Mouse (Mus musculus) B cell, adult 2 months (primary cell): ENCODE data around the gene Stat5b.

ENCODE experiments used
- DNase-seq, 2 experiments: peaks; one replicate each; pipeline ENCODE4 v3.0.0; 2022

Stat5b gene

DNA sequence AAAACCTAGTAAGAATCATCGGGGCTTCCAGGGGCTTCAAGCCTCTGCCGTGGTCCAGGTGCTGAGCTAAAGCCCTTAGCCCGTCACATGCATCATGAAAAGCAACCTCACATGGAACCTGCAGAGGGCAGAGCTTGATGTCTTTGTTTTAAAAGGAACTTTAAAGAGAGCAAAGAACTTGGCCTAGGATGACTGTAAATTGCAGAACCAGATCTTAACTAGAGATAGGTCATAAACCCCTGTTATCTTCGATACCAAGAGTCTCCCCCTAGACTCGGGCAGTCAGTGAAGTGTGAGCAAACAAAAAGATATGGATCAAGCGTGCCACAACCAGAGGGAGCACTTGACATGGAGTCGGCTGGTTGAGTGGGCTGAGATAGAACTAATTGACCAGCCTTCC, 15.1 kb upstream of the Stat5b start:
- no peak for DNase-seq

DNA sequence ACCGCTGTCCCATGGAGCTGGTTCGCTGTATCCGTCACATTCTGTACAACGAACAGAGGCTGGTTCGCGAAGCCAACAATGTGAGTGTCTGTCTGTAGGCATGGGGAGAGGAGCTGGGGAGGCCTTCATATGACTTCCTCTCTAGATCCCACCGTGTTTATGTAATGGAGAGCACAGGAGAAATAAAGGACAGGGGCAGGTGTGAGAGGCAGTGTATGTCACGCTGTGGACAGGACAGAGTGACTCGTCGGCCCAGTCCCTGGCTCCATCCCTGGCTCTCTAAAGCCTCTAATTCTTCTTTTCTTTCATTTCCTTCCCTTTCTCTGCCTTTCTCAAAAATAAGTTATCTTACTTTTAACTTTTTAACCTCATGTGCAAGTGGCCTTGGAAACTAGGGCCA, 12.6 kb upstream of the Stat5b start:
- no peak for DNase-seq

DNA sequence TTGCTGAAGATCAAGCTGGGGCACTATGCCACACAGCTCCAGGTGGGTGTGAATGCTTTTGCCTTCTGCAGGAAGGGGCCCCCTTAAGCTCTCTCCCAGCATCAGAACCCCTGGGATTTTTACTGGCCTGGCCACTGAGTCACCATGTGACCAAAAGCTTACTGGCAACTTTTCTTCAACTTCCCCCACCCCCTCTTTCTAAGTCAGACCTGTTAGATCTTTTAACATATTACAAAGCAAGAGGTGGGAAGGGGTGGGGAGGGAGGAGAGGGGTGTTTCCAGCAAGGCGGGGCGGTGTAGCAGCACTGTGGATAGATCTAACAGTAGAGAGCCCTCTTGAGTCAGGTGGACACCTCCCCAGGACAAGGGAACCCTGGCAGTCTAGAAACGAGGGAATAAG, 11.3 kb upstream of the Stat5b start:
- no peak for DNase-seq

DNA sequence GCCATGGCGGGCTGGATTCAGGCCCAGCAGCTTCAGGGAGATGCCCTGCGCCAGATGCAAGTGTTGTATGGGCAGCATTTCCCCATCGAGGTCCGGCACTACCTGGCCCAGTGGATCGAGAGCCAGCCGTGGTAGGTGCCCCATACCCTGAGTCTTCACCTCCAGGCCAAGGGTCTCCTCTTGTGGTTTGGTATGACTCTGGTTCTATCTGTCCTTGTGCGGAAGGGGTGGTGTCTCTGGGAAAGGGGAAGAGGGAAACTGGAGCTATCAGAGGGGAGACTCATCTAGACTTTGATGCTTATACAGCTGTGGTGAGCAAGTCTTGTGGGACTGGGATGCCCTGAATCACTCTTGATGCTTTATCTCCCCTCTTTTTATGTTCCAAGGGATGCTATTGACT, 10.8 kb upstream of the Stat5b start:
- DNase-seq, result no peak

DNA sequence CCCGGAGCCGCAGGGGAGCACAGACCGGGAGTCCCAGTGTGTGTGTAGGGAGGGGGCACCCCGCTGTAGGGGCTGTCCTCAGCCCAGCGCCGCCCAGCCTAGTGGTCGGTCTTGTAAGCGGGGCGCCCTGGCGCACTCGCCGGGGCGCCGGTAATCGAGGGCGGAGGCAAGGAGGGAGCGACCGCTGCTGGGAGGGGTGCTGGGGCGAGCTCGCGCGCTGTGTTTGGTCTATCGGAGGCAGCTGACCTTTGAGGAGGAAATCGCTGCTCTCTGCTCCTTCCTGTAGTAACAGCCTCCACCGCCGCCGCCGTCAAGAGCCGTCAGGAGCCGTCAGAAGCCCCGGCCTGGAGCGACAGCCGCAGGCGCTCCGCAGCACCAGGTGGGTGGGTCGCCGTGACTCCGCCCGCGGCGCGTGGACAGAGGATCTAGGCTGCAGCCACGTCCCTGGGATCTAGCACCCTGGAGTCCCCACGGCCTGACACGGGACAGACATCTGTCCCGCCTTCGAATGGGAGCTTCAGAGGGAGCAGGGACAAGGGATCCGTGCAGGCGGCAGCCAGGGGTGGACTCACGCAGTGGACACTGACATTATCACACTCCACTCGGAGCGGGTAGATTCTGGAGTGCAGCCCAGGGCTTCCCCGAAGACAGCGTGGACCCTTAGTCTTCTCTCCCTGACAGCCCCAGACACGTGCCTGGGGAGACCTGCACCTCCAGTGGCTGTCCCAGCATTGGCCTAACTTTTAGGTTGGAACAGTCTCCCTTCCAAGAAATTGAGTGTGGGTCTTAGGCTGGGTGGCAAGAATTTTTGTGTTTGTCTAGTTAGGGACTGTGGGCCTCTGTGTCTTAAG, 9.9 kb upstream of the Stat5b start:
- peak; percentile 89 to 90 for DNase-seq

DNA sequence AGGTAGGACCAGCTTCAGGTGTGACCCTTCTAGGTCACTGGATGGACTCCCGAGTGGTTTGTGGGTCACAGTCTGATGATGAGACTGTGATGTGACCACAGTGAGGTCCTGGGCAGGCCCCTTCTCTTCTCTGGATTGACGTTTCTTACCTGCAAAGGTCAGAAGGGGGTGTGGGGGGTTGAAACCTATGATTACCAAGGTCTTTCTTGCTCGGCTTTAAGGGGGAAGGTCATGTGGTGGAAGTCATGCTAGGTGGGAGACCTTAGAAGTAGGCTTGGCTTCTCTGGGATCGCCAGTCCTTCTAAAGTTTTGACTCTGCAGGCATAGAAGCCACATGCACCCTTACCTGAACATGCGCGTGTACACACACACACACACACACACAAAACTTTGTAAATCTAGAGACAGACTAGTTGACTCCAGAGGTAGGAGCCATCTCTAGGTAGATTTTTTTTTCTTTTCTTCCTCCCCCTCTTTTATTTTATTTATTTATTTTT, 9.1 kb upstream of the Stat5b start:
- peak; percentile 16 to 21 for DNase-seq

DNA sequence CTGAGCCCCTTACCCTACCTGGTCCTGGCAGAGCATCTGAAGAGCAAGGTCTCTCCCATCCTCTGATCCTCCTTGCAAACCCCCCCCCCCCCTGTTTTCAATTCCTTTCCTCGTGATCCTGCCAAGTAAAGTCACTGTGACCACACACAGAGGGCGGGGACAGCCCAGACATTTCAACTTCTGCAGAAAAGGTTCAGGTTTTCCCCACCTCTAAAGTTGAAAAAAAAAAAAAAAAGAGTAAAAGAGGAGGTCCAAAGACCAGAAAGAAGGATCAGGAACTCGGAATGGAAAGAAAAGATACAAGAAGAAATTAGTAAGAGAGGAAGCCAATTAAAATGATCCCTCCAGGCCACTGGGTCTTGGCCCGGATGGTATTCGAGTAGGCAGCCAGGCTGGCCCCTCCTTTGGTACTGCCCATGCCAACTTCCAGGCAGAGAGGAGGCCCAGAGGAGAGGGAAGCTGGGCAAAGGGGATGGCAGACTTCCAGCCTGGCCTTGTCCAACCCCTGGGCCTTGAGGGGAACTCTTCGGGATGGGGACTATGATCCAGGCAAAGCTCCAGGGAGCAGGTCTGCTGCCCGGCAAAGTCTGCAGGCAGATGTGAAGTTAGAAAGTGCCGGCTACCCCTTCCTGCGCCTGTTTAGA, 8.5 kb upstream of the Stat5b start, which contains the start of gene Stat5a:
Gene Stat5a, plus strand, starts transcription at position 417 of the 644 bp plus-strand sequence.
- no peak for DNase-seq

DNA sequence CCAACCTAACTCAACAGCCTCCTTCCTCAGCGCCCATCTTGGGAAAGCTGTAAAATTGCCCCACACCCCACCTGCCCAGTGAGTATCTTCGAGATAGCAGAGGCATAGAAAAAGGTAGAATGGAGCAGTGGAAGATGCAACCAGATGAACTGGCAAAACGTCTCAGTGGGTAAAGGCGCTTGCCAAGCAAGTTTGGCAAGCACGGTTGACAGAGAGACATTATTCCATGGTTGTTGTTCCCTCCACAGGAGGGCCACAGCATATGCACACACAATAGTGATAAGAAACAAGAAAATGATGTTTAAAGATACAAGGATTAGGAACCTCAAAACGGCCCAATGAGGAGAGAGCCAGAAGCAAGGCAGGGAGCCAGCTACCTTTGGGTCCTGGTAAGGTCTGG, 7.4 kb upstream of the Stat5b start:
- DNase-seq, result no peak

DNA sequence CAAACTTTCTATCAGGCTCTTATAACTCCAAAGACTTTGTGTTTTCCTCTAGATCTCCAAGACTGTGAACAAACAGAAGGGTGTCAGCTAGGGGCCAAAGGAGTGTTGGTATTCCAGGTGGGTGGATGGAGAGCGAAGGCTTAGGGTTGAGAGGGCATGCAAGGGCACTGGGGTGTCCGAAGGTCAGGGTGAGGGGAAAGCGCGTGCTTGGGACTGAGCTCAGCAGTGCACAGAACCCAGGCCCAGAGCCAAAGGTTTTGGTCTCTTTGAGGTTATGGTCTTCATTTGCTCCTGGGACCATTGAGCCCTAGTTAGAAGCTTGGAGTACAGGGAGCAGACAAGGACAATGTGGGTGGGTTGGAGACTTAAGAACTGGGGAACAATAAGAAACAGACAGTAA, 4.7 kb upstream of the Stat5b start:
- no peak for DNase-seq

DNA sequence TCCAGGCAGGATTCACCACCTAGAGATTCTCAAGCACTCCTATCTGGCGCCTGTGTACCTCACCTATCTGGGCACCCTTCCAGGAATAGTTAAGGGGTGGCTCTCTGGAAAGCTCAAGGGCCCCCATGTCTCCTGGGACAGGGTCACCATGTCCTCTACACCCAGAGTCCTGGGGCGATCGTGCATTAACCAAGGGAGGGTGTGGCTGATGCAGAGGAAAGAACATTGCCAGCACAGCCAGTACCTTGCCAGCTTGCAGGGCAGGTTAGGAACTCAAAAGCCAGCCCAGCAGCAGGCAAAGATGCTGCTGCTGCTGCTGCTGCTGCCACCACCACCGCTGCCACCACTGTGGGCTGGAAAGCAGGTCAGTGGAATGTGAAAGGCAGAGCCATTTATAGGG, 3.7 kb upstream of the Stat5b start:
- no peak for DNase-seq

DNA sequence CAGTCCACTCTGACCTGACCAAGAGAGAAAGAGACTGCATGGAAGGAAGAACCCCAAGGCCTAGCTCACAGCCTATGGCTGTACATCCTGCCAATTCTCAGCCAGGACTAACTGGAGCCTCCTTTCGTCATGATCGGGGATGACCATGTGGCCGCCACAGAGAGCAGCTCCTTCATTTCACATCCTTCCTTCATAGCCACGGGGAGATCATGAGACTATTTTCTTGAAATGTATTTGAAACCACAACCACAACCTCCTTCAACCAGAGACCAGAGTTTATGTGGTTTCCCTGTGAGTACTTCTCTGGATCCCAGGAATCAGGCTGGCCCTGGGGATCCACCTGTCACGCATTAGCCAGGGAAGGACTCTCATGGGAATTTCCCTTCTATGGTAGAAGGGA, 2.5 kb upstream of the Stat5b start:
- no peak for DNase-seq

DNA sequence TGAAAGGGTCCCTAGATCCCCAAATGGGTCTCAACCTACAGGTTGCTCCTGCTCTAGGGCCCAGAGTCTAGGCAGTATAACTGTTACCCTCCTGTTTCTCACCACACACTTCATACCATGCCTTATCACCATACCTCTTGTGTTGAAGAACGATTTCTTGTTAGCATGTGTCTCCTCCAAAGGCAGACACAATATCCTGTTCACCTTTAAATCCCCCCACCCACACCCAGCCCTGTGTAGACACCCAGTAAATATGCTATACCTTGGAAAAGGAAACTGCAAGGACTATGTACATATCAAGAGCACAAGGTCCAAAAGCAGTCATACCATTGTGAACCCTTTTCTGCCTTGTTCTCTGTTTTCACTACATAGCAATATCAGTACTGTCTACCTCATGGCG, 1.6 kb upstream of the Stat5b start:
- no peak for DNase-seq

DNA sequence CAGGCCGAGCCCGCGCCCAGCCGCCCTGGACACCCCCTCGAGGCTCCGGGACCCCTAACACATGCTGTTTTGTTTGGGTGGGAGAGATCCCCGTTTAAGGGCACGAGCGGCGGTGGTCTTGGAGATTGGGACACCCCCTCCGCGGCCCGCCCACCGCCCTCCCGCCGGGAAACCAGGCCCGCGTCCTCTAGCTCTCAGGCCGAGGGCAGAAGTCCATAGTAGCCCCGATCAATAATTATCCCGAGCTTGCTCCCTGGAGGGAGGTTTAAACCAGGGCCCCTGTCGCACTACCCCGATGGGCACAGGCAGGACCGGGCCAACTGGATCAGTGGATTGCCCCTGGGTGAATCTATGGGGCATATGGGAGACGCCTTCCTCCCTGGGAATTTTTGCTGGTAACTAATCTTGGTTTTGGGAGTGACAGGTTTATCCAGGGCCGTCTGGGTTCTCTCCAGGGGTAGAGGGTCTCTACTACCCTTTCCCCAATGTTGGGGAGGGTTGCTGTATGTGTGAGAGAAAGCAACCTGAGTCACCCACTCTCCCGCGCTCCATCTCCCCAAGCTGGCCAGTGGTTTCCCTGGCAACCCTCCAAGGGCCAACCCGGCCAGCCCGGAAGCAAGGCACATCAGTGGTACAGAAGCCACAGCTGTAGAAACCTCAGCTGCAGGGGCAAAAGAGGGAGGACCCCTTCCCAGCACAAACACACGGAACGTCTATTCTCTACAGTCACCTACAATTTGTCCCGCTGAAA, 429 bp upstream of the Stat5b start:
- peak; percentile 31 to 42 for DNase-seq

DNA sequence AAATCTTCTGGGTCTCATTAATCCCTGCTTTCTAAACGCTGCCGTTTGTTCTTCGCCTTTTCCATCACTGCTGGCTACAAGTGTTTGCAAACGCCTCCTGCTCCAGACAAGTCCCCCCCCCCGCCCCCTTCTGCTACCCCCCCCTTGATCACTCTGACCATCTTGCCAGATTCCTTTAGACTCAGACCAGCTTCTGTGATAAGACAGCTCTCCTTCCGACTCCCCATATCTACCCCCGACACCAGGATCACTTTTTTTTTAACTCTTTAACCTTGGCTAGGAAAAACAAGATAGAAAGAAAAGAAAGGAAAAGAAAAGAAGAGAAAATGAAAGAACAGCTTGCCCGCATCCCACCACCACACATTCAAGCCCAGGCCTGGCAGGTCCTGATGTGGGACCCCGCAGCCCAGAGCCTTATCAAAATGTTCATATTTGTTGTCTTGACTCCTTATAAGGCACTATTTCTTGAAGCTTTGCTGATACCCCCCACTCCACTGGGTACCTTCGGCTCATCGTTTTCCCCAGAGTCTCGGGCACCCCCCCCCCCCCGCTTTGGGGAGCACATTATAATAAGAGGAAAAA, 977 bp downstream of the Stat5b start:
- no peak for DNase-seq

DNA sequence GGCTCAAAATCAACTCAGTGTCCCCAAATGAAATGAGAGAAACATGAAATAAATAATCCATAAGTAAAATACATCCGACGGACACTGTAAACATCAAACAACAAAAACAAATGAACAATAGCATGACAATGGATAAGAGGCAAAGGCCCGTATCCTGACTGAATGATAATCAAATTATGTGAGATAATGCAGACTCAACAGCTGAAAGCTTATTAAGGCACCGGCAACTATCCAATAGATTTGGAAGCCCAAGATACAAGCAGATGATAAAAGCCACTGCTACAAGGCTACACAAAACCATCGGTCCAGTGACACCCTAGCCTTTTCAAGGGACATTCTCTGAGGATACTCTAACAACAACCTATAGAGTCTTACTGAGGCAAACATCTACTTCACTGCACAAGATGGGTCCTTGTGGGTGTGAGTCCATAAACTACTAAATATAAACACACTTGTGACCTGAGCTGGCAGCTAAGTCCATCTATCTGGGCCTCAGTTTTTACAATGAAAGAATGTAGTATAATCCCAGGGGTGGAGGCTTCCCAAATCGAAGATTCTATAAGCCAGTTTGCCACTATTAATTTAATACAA, 1.6 kb downstream of the Stat5b start:
- DNase-seq, result no peak

DNA sequence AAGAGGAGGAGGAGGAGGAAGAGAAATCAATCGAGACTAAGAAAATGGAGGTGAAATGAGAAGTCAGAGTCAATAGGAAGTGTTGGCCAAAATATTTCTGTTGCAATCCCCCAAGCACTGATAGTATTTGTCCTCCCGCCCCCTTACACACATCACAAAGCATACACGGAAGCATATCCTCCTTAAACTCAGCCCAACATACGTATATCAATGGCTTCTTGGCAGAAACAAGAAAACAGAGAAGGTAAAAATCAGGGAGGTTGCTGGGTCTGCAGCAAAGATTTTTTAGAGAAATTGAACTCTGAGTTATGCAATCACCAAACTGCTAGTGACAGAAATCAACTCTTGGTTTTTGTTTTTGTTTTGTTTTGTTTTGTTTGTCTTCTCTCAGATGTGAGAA, 2.4 kb downstream of the Stat5b start:
- DNase-seq, result no peak

DNA sequence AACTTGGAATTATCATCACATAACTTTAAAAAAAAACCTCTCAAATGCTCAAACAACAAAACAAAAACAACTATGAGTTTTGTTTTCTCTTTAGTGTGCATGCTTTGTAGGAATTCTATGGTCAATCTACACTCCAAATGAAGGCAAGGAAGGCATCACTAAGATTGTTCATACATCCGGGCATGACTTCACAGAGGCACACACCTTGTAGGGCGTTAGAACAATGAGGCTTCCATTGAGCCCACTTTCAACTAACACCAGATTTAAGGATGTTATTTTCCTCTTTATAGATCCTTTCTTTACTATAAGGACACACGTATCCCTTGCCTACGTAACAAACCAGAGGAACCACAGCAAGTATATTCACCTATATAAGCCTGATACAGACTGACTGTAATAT, 3.0 kb downstream of the Stat5b start:
- no peak for DNase-seq

DNA sequence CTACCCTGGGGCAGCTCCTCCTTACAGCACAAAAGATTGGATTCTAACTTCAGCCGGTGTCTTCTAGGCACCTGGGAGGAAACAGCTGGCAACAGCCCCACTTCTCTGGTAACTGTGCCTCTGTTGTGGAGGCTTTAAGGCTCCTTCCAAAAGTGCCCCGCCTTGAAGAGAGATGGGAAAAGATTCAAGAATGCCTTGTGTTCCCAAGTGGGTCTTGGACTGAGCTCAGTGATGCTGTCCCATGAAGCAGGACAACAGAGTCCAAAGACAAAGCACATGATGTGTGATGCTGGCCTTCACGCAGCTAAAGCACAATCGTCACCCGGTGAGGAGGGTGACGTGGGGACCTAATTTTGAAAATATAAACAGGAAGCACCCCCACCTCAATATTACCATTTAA, 4.7 kb downstream of the Stat5b start:
- DNase-seq, result no peak

DNA sequence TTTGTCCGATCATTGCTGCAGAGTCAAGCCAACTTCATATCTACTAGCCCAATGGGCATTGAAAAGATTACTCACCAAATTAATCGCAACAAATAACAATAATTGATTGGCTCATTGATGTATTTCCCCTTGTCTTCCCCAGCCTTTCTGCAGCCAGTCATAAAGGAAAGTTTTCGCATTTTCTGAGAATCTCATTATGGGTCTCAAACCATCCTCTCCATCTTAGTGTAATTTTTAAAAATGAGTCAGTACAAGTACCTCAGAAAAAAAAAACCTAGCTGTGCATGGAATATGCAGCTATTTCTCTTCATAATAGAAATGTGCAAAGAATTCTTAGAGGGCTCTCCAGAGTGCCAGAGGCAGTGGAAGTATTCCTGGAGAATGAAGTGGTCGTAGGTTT, 6.4 kb downstream of the Stat5b start:
- no peak for DNase-seq

DNA sequence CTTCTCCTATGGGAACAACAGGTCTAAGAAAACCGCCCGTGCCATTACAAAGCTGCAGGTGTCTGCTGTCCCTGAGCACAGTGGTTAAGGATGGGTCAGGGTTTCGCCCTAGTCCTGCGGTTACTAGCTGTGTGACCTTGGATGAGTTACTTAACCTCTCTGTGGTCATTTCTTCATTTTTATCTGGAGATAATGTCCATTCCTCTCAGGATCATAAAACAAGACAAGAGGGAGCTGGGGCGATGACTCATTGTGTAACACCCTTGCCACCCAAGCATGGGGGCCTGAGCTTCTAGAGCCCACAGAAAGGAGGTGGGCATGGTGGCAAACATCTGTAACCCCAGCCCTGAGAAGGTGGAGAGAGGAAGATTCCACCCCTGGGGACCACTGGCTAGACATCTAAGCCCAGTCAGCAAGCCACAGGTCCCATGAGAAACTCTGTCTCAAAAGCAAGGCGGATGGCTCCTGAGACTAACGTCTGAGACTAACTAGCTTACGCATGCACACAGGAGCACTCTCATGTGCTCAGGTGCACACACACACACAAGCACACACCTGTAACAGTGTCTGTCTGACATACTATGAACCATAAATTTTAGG, 7.4 kb downstream of the Stat5b start:
- no peak for DNase-seq

DNA sequence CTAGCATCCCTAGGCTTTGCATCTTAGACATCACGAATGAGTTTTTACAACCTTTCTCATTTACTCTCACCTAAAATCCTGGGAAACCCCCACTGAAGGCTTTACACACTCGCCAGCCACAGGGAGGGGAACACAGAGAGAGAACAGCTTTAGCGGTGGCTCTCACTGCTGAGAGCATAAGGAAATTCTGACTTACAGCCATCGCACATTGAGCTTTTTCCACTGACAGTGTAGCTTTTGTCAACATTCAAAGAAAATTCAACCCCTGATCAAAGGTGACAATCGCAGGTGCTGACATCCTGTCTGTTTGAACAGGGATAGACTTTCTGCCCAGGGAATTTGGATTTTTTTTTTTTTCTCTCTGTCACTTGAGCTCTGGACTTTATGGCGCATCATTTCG, 8.5 kb downstream of the Stat5b start:
- no peak for DNase-seq

DNA sequence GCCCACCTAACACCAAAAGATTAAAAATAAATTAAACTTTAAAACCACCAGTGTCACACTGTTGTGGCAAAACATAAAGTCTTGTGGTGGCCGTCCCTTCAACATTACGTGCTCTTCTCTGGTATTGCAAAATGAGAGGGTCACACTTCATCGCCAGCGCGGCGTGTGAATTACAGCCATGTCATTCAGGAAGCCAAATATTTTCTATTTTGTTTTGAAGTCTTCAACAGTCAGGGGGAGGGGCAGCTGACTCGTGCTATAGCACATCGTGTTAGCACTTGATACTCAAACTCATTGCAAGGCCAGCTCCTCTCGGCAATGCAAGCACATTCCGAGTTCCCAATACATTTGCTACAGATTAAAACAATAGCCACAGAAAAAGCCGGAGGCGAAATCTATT, 9.7 kb downstream of the Stat5b start:
- peak; percentile 63 for DNase-seq

DNA sequence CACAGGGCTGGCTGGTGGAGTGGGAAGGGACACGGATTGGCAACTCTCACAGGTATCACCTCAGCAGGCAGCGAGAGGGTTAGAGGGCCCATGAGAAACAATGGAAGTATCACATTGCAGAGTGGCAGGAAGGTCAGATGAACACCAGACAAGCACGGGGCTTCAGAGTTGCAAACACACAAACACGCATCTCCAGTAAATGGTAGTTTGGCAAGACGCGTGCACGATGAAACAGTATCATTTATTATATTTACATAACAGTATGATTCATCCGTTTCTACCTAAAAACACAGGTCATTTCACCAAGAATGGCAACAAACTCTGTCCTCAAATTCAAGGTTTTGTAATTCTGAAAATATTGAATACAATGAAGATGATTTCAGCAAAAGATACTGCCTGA, 11.0 kb downstream of the Stat5b start:
- DNase-seq, result no peak
